Mouse (Mus musculus) c-Kit-positive CD71-negative TER-119-negative erythroid progenitor cells, embryonic 14.5 days (primary cell): ENCODE data around the gene Cse1l.
A peak's percentile ranks its signal among the peaks of the same experiment; 100 is the strongest.

Experiments
- DNase-seq: peaks from one replicate; pipeline ENCODE4 v3.0.0-alpha.2; 2013; ENCODE audit warnings: low read depth

The Cse1l gene

DNA sequence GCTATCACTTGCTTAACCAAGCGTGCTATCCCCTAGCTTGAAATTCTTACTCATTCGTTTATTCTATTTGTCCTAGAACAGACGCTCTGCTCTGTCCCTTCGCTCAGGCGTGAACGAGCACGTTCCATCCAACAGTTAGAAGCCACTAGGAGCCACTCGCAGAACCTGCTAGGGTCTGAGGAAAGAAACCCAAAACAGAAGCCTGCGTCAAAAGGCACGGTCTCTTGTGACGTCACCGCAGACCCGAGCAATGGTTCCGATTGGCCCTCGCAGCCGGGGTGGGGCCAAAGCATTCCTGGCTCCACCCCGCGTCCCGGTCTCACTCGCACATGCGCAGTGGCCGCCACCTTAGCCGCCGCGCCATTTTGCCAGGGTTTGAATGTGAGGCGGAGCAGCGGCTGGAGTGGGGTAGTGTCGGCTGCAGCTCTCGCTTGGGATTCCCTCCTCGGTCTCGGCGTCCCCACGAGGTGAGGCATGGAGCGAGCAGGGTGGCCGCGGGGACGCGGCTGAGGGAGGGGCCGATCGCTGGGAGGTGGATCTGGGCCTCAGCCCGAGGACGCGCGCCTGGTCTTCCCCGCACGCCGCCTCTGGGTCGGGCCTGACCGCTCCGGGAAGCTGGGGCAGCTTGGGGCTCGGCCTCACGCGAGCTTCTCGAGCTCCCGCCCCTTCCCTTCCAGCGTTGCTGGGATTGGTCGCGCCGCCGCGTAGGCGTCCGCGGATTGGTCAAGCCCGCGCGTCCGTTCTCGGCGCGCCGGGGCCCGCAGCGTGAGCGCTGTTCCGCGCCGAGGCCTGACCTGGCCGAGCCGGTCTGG, at the start of gene Cse1l:
Cse1l (plus strand) TSS at position 330 of the 812 bp plus-strand sequence.
- peak; percentile 95 for DNase-seq

DNA sequence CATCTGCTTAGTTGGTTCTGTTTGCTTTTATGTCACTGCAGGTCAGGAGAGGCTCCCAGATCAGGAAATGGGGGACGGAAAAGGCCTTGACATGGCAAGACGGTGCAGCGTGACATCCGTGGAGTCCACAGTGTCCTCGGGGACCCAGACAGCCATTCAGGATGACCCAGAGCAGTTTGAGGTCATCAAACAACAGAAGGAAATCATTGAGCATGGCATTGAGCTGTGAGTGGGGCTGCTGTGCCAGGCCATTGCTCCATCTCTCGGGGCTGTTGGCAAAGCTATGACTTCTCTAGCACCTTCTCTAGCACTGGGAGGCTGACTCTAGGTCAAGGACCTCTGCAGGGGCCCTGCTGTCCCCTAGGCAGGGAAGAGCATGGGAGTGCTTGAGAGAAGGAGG, 49.5 kb upstream of the Cse1l start:
- no peak for DNase-seq

DNA sequence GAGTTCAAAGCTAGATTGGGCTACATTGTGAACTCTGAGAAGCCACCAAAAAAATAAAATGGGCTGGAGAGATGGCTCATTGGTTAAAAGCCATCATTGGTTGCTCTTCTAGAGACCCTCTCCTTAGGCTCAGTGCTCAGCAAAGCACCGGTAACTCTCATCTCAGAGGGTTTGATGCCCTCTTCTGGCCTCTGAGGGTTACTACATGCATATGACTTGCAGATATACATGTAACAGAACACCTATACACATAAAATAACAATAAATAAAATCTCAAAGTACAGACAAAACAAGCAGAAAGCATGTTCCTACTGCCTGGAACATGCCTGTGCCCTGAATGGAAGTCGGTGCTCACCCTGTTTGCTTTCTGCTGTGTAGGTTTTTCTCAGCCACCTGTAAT, 48.7 kb upstream of the Cse1l start:
- peak; percentile 28 for DNase-seq

DNA sequence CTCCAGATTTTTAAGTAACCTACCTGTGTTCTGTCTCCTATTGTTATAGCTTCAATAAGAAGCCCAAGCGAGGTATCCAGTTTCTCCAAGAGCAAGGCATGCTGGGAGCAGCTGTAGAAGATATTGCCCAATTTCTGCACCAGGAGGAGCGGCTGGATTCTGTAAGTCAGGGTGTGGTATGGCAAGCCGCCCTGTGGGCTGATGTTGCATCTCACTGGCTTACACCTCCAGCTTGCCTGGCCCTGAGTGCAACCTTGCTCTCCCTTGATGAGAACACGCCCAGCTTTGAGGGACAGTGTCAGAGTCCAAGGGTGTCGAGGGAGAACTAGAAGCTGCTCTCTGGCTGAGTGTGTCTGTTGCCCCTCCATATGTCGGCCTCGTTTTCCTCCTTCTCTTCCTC, 46.6 kb upstream of the Cse1l start:
- no peak for DNase-seq

DNA sequence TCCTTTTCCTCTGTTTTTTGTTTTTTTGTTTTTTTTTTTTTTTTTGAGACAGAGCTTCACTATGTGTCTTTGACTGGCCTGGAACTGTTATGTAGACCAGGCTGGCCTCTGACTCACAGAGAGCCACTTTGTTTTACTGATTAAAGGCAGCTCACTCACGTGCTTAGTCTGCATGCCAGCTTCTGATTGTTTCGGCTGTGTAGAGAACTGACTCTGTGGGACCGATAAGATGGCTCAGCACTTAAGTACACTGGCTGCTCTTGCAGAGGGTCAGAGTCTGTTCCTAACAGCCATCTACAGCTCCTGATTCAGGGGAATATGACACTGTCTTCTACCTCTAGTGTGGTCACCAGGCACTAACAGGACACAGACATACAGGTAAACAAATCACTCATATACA, 43.3 kb upstream of the Cse1l start:
- no peak for DNase-seq

DNA sequence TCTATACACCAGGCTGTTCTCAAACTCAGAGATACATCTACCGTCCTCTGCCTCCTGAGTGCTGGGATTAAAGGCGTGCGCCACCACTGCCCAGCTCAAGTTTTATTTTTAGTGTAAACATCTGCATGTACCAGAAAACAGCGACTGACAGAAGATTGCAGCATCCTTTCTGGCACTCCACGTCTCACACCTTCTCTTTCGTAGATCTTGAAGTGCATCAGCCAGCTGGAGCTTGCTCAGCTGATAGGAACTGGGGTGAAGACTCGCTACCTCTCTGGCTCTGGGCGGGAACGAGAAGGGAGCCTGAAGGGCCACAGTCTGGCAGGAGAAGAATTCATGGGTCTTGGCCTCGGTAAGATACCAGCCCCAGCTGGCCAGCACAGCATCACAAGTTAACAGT, 40.4 kb upstream of the Cse1l start:
- no peak for DNase-seq

DNA sequence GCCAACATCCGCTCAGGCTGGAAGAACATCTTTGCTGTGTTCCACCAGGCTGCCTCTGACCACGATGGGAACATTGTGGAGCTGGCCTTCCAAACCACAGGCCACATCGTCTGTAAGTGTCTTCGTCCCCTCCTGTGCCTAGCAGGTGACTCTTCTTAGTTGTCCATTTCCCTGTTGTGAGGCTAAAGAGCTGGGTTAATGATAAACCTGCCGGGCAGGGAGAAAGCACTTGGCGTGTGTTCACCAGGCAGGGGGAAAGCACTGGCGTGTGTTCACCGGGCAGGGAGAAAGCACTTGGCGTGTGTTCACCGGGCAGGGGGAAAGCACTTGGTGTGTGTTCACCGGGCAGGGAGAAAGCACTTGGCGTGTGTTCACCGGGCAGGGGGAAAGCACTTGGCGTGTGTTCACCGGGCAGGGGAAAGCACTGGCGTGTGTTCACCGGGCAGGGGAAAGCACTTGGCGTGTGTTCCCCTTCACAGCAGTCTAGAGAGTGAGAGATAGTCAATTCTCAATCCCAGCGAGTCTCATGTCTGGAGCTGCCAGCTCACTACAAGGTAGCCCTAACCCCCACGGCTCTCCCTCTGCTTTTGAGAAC, 35.5 kb upstream of the Cse1l start:
- no peak for DNase-seq

DNA sequence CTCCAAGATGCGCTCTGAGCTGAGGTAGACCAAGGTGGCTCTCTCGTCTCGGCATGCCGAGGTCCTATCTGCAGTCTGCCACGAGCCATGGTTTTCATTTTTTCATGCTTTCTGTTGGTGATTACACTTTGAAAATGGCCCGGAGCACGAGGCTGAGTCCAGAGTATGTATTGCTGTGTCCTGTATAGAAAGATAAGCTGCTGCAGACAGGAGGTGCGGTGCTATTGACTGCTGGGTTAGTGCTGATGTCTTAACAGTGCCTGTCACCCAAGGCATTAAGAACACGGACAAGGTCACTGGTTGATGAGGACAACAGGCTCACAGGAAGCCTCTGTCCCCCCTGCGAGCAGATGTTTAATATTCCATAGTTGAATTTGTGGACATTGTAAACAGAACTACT, 34.9 kb upstream of the Cse1l start:
- DNase-seq = no peak

DNA sequence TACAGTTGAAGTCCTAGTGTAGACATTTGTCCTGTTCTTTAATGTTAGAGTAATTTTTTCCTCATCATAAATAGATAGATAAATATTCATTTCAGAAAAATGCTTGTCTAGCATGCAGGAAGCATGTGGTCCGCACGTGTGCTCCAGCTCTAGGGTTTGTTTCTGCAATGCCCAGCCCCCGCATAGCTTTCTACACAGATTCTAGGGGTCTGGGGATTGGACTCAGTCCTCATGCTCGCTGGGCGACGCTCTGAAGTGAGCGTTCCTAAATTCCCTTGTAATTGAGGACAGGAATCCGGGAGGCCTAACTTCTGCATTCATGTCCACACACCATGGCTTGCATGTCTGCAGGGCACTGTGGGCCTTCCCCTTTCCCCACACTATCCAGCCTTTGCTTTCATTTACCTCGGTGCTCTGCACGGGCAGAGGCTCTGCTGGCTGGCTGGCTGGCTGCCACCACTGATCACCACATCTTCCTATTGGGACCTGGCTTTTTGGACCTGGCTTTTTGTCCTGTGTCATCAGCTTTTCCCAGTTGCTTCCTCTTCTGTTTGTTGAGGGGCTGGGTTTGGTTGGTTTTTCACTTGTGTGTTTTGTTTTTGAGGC, 31.1 kb upstream of the Cse1l start:
- no peak for DNase-seq

DNA sequence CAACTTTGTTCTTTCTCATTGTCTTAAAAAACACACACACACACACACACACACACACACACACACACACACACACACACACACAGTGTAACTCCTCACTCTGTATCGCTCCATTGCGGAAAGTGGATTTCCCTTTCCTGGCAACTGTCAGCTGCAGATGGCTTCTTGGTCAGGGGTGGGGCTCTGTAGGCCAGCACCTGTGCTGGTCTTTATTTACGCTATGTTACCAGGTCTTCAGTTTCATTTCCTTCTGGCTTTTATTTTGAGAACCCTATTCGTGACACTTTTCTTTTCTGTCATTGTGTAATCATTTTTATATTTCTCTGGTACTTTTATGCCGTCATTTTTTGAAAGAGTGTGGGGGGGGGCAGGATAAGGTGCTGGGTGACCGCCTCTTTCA, 30.3 kb upstream of the Cse1l start:
- no peak for DNase-seq

DNA sequence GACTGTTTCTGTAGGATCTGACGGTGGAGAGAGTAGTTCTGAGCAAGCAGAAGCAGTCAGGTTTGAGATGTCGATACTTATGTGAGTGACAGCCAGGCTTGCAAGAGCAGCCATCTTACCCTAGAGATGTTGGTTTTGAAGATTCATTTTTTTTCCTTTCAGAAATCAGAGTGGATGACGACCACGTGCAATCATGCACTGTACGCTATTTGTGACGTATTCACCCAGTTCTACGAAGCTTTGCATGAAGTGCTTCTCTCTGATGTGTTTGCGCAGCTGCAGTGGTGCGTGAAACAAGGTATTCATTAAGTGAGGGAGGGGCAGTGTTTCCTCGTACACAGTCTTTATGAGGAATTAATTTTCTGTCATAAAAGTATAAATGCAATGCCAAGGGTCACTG, 29.5 kb upstream of the Cse1l start:
- DNase-seq = no peak

DNA sequence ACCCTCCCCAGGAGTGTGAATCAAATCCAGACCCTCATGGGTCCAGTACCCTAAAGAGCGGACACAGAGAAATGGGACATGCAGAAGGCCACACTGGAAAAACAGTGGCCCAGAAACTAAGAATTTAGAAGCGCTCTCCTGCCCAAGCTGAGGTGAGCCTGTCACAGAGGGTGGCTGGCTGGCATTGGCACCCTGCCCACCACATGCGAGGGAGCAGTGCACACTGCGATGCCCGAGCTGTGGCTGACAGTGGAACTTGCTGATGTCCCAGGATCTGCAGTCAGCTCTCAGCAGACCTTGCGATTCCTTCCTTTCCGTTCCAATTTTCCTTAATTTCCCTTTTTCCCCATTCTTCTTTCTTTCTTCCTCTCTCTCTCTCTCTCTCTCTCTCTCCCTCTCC, 20.8 kb upstream of the Cse1l start:
- DNase-seq = no peak

DNA sequence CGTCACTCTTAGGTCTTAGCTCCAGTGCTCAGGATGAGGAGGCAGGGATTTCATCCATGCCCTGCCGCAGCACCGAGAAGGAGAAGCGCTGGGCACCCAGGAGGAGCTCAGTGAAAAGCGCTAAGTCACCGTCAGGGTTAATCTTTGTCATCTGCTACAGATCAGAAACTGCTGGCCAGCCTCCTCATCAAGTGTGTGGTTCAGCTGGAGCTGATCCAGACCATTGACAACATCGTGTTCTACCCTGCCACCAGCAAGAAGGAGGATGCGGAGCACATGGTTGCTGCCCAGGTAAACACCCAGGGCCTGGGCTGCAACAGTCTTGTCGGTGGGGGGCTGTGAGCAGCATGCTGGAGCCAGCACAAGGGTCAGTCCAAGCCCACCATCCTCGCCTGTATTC, 20.2 kb upstream of the Cse1l start:
- DNase-seq = no peak

DNA sequence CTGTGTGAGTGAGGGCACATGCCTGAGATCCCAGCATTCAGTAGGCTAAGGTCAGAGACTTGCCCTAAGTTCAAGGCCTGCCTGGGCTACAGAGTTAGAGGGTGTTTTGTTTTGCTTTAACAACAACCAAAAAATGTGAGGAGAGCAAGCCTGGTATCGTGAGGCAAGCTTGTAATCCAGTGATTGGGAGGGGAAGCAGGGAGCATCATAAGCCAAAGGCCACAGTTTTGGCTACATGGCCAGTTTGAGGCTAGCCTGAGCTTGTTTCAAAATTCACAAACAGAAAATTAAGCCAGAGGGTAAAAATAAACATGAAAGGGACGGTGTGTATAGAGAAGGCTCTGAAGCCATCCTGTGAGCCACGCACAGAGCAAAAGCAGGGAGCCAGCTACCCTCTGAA, 19.6 kb upstream of the Cse1l start:
- DNase-seq = no peak

DNA sequence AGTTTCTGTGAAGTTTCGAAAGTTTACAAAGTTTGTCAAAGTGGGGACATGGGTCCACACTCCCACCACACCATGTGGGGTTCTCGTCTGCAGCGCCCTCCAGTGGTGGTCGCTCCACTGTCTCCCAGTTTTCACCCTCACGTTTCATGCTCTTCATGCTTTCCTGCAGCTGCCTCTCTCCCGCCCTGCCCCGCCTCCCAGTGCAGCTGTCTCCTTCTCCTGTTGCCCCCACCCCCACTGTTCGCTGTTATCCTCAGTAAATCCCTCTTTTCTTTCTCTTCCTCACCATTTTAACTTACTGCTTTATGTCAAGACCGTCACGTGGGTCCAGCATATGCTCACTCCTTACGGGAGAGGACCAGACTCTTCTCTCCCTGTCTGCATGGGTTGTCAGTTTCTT, 18.0 kb upstream of the Cse1l start:
- no peak for DNase-seq

DNA sequence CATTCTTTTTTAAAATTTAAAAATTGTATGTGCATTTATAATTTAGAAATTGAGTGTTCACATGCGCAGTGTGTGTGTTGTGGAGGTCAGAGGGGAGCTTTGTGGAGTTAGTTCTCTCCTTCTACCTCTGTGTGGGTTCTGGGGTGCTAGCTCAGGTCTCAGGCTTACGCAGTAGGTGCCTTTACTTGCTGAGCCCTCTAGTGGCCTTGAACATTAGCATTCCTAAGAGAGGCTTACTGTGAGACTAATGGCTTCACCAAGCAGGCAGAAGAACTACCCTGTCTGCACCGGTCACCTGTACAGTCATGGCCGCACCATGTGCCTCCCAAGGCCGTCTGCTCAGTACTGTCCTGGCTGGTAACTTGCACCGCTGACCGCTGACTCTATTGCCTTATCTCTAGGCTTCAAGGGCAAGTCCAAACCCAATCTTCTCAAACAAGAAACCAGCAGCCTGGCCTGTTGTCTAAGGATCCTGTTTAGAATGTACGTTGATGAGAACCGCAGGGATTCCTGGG, 14.4 kb upstream of the Cse1l start:
- no peak for DNase-seq

DNA sequence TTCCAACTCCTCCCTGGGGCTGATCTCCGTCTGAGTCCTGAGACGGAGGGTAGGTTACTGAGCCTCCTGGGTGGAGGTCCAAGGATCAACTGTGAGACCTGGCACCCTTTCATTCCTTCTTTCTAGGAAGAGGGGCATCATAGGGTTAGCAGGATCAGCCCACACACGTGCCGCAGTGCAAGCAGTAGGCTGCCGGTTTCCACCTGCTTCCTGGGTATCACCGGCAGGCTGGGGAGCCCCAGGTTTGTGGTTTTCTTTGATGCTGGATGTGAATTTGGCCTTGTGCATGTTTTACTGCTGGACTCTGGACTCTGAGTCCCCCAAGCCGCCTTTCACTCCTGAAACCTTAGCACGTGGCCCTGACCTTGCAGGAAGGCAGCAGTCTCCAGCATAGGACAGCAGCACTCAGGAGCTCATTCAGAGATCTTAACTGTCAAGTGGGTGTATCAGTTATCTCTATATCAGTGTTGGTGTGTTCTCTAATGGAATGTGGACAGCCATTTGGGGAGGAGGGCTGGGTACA, 13.6 kb upstream of the Cse1l start:
- DNase-seq = no peak

DNA sequence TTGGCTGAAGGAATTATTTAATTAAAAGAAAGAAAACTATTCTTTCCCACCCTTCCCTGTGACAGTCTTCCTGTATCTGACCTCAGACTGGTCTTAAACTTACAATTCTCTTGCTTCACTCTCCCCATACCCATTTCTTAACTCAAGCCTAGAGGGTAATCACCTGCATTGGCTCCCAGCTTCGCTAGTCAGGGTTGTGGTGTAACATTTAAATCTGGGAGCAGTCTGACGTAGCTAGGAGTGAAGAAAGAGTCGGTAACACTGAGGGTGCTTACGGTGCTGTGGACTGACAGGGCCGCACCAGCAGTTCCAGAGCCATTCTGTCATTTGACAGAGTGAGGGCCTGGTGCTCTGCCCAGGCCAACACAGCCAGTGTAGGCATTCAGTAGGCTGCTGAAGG, 12.8 kb upstream of the Cse1l start:
- no peak for DNase-seq

DNA sequence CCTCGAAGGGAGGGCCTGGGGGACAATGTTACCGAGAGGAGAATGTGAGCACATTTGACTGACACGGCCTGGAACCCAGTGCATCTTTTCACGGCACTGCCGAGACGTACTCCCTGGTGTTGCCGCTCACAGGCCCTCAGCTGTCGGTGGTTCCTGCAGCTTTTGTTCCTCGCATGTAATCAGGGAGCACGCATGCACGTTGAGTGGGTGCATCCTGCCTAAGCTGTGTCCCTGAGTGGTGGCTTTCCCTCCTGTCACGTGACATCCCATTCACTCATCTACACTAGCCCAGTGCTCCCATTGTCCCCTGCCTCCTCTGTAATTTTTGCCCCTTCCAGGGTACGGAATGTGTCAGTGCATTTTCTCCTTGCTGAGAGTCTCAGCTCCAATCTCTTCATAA, 9.5 kb upstream of the Cse1l start:
- no peak for DNase-seq

DNA sequence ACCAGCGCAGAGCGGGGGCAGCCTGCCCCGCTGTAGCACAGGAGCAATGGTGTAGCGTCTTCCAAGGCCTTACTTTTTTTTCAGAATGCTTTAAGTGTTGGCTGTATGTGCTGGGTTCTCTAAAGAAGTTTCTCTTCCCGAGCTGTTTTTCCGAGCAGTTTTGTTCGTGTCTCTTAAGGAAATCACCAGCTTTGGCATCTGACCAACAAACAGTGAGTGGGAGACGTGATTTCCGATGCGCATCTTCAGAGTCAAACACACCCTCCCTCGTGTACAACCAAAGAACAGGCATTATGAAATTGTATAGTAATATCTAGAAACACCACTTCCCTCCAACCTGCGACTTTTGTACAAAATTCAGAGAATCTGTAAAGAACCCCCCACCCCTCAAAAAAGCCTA, 8.9 kb upstream of the Cse1l start:
- no peak for DNase-seq

DNA sequence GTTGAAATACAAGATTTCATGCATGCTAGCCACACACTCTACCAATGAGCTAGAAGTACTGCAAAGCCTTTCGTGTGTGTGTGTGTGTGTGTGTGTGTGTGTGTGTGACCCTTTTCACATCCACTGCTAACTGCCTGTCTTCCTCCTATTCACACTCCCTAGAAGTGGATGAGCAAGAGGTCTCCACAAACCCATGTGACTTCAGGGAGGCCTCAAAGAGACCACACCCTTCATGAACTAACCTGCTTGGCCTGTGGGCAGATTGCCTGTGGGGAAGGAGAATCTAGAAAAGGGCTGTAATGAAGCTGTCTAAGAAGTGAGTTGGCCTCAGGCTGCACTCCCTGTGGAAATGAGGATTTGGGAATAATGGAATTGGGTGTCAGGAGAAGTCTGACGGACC, 6.7 kb upstream of the Cse1l start:
- DNase-seq = no peak

DNA sequence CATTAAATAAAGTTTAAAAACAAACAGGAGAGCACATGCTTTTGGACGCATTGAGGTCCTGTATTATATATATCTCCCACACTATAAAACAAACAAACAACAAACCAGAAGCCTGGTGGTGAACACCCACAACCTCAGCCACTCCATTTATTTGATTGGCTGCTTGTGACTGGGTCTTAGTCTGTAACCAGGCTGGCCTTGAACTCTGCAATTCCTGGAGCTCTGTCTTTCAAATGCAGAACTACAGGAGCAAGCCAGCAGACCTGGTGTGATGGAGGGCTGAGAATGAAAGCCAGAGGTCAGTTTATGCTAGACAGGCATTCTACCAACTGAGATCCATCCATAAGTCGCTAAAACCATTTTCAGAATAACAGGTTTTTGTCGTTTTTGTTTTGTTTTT, 6.1 kb upstream of the Cse1l start:
- no peak for DNase-seq

DNA sequence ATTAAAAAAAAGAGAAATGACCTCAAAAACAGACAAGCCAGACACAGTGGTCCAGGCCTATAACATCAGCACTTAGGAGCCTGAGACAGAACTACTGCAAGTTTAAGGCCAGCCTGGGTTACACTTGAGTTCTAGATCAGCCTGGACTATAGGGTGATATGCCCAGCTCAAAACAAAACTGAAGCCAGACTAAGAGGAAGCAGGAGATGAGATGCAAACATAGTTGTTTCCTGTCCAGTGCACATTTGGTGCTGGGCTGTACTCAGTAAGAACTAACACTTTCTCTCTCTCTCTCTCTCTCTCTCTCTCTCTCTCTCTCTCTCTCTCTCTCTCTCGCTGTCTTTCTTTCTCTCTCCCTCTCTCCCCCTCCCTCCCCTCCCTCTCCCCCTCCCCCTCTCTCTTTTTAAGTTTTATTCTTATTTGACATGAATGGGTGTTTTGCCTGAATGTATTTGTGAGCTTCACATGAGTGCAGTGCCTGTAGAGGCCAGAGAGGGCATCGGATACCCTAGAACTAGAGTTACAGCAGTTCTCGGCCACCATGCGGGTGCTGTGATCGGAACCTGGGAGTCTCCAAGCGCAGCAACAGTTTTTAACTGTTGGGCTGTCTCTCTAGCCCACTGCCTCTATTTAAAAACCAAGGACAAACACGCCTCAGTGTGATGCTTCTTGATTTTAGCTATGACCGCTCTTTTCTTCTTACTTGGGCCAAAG, 4.9 kb upstream of the Cse1l start:
- no peak for DNase-seq
